Mouse (Mus musculus): ENCODE data around the gene Olfr1357.

- TF ChIP-seq EP300 (IDR thresholded peaks at IDR 0.05; ENCODE audit: low read depth), result no peak
- TF ChIP-seq CTCF (IDR thresholded peaks at IDR 0.05; ENCODE audit: low read depth), result no peak
These were observed 23.7 kb downstream of the Olfr1357 start for GRCm38 (mm10) chr10:78594157-78594556.

Data from liver, postnatal 0 days (tissue).